Mouse (Mus musculus) liver, embryonic 16.5 days (tissue): ENCODE measurements at regions not wholly inside any gene's neighbourhood (a gene's known extent, or its start where the extent isn't known, plus 50 kb on each side); places are given as distances from the start of the nearest gene placed in this dataset.

ENCODE experiments used
- ATAC-seq: fragments of 200-750 bp; cut with Nextera tagmentation; 2 replicates; pipeline ENCODE4 v1.8.0; 2017; ENCODE audit warnings: low read depth, mild to moderate bottlenecking, moderate number of reproducible peaks, moderate library complexity
- H3K27ac ChIP-seq: fragments of 300-500 bp; sonication (generic); 2 replicates; pipeline ENCODE4 v1.5.1; 2014; ENCODE audit warnings: mild to moderate bottlenecking, low read length
- H3K27me3 ChIP-seq: fragments of 300-500 bp; sonication (generic); 2 replicates; pipeline ENCODE4 v1.6.1; 2014; ENCODE audit warnings: low read depth, low read length, mixed read lengths; ENCODE audit not compliant: control insufficient read depth, insufficient read depth
- H3K36me3 ChIP-seq: fragments of 300-500 bp; sonication (generic); 2 replicates; pipeline ENCODE4 v1.6.1; 2014; ENCODE audit warnings: mild to moderate bottlenecking; ENCODE audit not compliant: control insufficient read depth, insufficient read depth
- H3K4me1 ChIP-seq: fragments of 300-500 bp; sonication (generic); 2 replicates; pipeline ENCODE4 v1.6.1; 2014; ENCODE audit warnings: low read depth, low read length, mixed read lengths; ENCODE audit not compliant: control insufficient read depth
- H3K4me2 ChIP-seq: fragments of 300-500 bp; sonication (generic); 2 replicates; pipeline ENCODE4 v1.6.1; 2014; ENCODE audit warnings: low read depth, low read length, mixed read lengths
- H3K4me3 ChIP-seq: fragments of 300-500 bp; sonication (generic); 2 replicates; pipeline ENCODE4 v1.5.1; 2014; ENCODE audit warnings: low read depth, mild to moderate bottlenecking, low read length
- H3K9ac ChIP-seq: fragments of 300-500 bp; sonication (generic); 2 replicates; pipeline ENCODE4 v1.6.1; 2014; ENCODE audit warnings: low read depth, low read length
- H3K9me3 ChIP-seq: fragments of 300-500 bp; sonication (generic); replicated peaks from 2 replicates; pipeline ENCODE4 v1.6.1; 2016; ENCODE audit warnings: low read length; ENCODE audit not compliant: control insufficient read depth
- WGBS: fragments of 180-500 bp; shearing (Covaris S2); extraction: QIAGEN DNeasy Blood & Tissue Kit; methylation state at CpG from one replicate; pipeline ENCODE4 v1.1.7; 2014; ENCODE audit not compliant: insufficient replicate concordance; 5-methylcytosine and 5-hydroxymethylcytosine counted together

DNA sequence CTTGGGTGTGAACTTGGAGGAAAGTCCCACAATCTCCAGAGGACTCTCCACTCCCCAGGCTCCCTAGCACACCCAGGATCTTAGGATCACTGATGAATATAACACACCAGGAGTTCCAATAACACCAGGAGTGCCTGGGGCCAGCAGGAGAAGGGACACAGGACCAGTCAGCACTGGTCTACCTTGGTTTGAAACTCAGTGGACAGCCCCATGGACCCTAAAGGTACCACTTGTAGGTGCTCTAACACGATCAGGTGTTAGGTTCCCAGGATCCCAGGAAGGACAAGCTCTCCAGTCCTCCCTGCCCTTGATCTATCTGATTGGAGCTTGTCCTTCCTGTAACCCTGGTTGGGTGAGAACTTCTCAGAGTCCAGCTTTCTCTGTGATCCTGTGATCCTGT lies 554.6 kb downstream of the Sema5a start:
- no peak for ATAC-seq
- Histone ChIP-seq H3K9ac (no peak overlapping the region), H3K9me3 (no peaks in the 10 kb centered on the region)

DNA sequence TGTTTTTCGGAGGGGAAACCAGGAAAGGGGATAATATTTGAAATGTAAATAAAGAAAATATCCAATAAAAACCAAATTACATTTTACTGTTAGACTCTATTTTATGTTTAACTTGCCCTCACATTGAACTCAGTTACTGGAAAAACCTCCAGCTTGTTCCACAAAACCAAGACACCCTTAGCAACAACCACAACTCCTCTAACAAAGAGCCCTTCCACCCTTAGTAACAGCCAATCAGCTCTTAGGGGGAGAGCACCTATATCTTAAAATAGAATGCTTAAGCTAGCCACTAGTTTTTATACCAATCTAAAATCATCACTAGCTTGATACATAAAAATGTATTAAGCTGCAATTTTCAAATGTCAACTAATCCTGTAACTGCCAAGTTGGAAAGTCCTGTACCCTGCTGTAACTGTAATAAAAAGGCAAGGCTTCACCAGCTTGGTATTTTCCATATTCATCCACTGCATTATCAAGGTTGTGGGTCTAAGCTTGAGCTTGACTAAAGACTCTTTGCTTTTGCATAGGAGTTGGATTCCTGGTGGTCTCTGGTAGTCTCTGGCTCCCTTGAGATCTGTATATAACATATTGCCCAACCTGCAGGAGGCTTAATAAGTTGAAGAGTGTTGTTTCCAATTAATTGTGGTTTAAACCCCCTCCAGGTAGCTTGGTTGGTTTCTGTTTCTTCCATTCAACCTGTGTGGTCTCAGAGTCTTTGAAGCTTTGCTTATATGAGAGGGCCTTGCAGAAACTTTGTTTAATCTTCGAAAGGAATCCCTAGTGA lies 566.4 kb downstream of the Sema5a start:
- Histone ChIP-seq H3K9ac (no peak overlapping the region), H3K36me3 (no peaks in the 10 kb centered on the region), H3K4me1 (no peaks in the 10 kb centered on the region), H3K27ac (no peak overlapping the region), H3K4me2 (no peak overlapping the region), H3K4me3 (no peak overlapping the region), H3K9me3 (no peaks in the 10 kb centered on the region), H3K27me3 (no peaks in the 10 kb centered on the region)
- ATAC-seq, result no peak
- WGBS, result 39% methylated on average over 2 of the region's 2 CpGs

More for the DNA sequence above, 554.6 kb downstream of the Sema5a start:
- Histone ChIP-seq H3K36me3 (no peaks in the 10 kb centered on the region), H3K4me1 (no peaks in the 10 kb centered on the region), H3K4me3 (no peak overlapping the region), H3K4me2 (no peak overlapping the region), H3K27ac (no peak overlapping the region), H3K27me3 (no peaks in the 10 kb centered on the region)
- WGBS, result 35% methylated on average over 1 of the region's 1 CpGs

DNA sequence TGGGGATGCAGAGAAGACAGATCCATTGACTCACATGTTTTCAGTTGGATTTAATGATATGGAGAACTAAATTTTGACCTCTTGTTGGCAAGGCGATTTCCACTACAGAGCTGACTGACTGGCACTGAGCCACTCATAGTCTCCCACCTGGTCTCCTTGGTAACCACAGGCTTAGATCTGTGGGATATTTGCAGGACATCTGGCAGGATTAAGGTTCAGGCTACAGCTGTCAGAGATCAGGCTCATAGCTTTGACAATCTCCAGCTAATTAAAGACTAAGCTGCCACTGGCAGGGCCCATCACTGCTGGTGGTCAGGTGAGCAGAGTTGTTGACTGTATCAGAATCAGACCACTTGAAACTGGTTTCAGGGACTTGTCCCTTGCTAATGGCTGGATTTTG lies 595.4 kb downstream of the Sema5a start:
- Histone ChIP-seq H3K27me3 (no peaks in the 10 kb centered on the region), H3K4me3 (no peak overlapping the region), H3K4me1 (no peaks in the 10 kb centered on the region), H3K4me2 (no peak overlapping the region), H3K27ac (no peak overlapping the region), H3K36me3 (no peaks in the 10 kb centered on the region), H3K9me3 (no peaks in the 10 kb centered on the region), H3K9ac (no peak overlapping the region)
- 69% methylated on average over 1 of the region's 1 CpGs for WGBS
- no peak for ATAC-seq
